Mouse (Mus musculus): Measurements from ENCODE around the gene Slc25a11.

DNA sequence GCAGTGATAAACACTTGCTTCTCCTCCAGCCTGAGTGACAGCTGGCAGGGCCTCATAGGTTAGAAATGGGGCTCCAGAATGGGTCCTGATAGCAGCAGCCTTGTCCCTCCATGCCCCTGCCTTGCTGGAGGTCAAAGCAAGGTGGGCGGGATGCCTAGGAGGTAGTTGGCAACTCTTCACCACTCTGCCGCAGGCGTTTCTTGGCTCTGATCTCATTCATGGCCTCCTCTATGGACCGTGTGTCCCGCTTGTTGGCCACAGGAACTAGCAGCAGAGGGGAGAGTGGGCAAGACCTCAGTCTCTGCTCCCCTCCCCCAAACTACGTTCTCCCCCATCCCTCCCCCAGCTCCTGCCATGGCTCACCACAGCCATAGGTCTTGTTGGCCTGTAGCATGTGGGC lies 16.7 kb upstream of the Slc25a11 start:
- TF ChIP-seq CTCF (IDR thresholded peaks at IDR 0.05; ENCODE audit: extremely low read depth, insufficient read depth, low read length): no peak
- TF ChIP-seq POLR2A (IDR thresholded peaks at IDR 0.05; ENCODE audit: extremely low read depth, insufficient read depth, low read length): no peak
